Mouse (Mus musculus) midbrain, embryonic 16.5 days (tissue): ENCODE measurements around the gene Eif4a1. TPM values are rescaled to one million over a fixed set of nuclear protein-coding genes. Genes with fewer than 3 reads are reported as not detected.
A peak's percentile ranks its signal among the peaks of the same experiment; 100 is the strongest.

Source experiments
- ATAC-seq: fragments of 200-750 bp; cut with Nextera tagmentation; 2 replicates; pipeline ENCODE4 v1.8.0; 2017; ENCODE audit warnings: moderate TSS enrichment
- H3K27ac ChIP-seq: fragments of 300-500 bp; sonication (generic); 2 replicates; pipeline ENCODE4 v1.5.1; 2014; ENCODE audit warnings: mild to moderate bottlenecking, low read length, mixed read lengths
- H3K27me3 ChIP-seq: fragments of 300-500 bp; sonication (generic); 2 replicates; pipeline ENCODE4 v1.6.1; 2014; ENCODE audit warnings: low read depth, low read length, mixed read lengths; ENCODE audit not compliant: control insufficient read depth, insufficient read depth
- H3K36me3 ChIP-seq: fragments of 300-500 bp; sonication (generic); 2 replicates; pipeline ENCODE4 v1.6.1; 2014; ENCODE audit warnings: mild to moderate bottlenecking, low read length, moderate library complexity, mixed read lengths; ENCODE audit not compliant: control insufficient read depth, insufficient read depth
- H3K4me1 ChIP-seq: fragments of 300-500 bp; sonication (generic); 2 replicates; pipeline ENCODE4 v1.6.1; 2014; ENCODE audit warnings: mild to moderate bottlenecking, low read length, mixed read lengths; ENCODE audit not compliant: control insufficient read depth, insufficient read depth
- H3K4me2 ChIP-seq: fragments of 300-500 bp; sonication (generic); 2 replicates; pipeline ENCODE4 v1.6.1; 2014; ENCODE audit warnings: mild to moderate bottlenecking, low read length, mixed read lengths
- H3K4me3 ChIP-seq: fragments of 300-500 bp; sonication (generic); 2 replicates; pipeline ENCODE4 v1.5.1; 2014; ENCODE audit warnings: low read depth, mild to moderate bottlenecking, low read length, moderate library complexity, mixed read lengths
- H3K9ac ChIP-seq: fragments of 300-500 bp; sonication (generic); 2 replicates; pipeline ENCODE4 v1.6.1; 2014; ENCODE audit warnings: low read depth, low read length, mixed read lengths
- H3K9me3 ChIP-seq: fragments of 300-500 bp; sonication (generic); replicated peaks from 2 replicates; pipeline ENCODE4 v1.6.1; 2014; ENCODE audit warnings: mild to moderate bottlenecking, low read length, mixed read lengths; ENCODE audit not compliant: control insufficient read depth, poor library complexity, severe bottlenecking
- WGBS: fragments of 180-500 bp; shearing (Covaris S2); extraction: QIAGEN DNeasy Blood & Tissue Kit; methylation state at CpG from one replicate; pipeline ENCODE4 v1.1.7; 2014; 5-methylcytosine and 5-hydroxymethylcytosine counted together
- polyA plus RNA-seq: library from polyadenylated mRNA; unstranded; fragments of >200 nt; fragmentation: Nextera tagmentation; extraction: Ambion mirVana; gene quantifications from 2 replicates; pipeline ENCODE4 v1.2.1, GENCODE M21; 2015

Eif4a1 gene
- polyA plus RNA-seq, 1 experiment from 2014 or later = 496 TPM

- peak overlapping the region; percentile 98 for H3K27ac ChIP-seq
- peak overlapping the region; percentile 95 for H3K4me2 ChIP-seq
- peak; percentile 78 for ATAC-seq
- peaks cover 25% of the 10 kb centered on the region for H3K4me1 ChIP-seq
- no peaks in the 10 kb centered on the region for H3K27me3 ChIP-seq
- peak overlapping the region; percentile 99 for H3K9ac ChIP-seq
- peaks cover 35% of the 10 kb centered on the region for H3K36me3 ChIP-seq
- no peaks in the 10 kb centered on the region for H3K9me3 ChIP-seq
- WGBS = under 1% methylated on average over 50 of the region's 61 CpGs
- peak overlapping the region; percentile 97 for H3K4me3 ChIP-seq
Measured at GRCm38 (mm10) chr11:69670786-69671725, 1.2 kb downstream of the Eif4a1 start.

GRCm38 (mm10) chr11:69666665-69667005 is 5.6 kb downstream of the Eif4a1 start:
- no peak for ATAC-seq

GRCm38 (mm10) chr11:69665961-69666664 is 6.1 kb downstream of the Eif4a1 start, which contains the start of gene Cd68:
Gene Cd68 (minus strand): TSS chr11:69666153.
- no peaks in the 10 kb centered on the region for H3K9me3 ChIP-seq
- no peak within 1 kb of the TSS for H3K4me3 ChIP-seq
- H3K36me3 ChIP-seq = peaks cover 28% of the 10 kb centered on the region
- 34% methylated on average over 7 of the region's 7 CpGs for WGBS
- no peak within 1 kb of the TSS for H3K27ac ChIP-seq
- H3K27me3 ChIP-seq = no peaks in the 10 kb centered on the region
- H3K4me2 ChIP-seq = no peak within 1 kb of the TSS
- ATAC-seq = no peak
- peaks cover 30% of the 10 kb centered on the region for H3K4me1 ChIP-seq
- H3K9ac ChIP-seq = no peak within 1 kb of the TSS

More at GRCm38 (mm10) chr11:69666665-69667005, 5.6 kb downstream of the Eif4a1 start:
- WGBS = 82% methylated on average over 3 of the region's 3 CpGs
- Histone ChIP-seq H3K9ac (no peak overlapping the region), H3K36me3 (peaks cover 28% of the 10 kb centered on the region), H3K9me3 (no peaks in the 10 kb centered on the region), H3K27ac (no peak overlapping the region), H3K4me2 (no peak overlapping the region), H3K27me3 (no peaks in the 10 kb centered on the region), H3K4me3 (no peak overlapping the region), H3K4me1 (peaks cover 25% of the 10 kb centered on the region)

- WGBS = 78% methylated on average over 9 of the region's 9 CpGs
- Histone ChIP-seq H3K36me3 (peaks cover 28% of the 10 kb centered on the region), H3K9ac (no peak overlapping the region), H3K4me3 (no peak overlapping the region), H3K27ac (no peak overlapping the region), H3K27me3 (no peaks in the 10 kb centered on the region), H3K4me1 (peaks cover 28% of the 10 kb centered on the region), H3K4me2 (no peak overlapping the region), H3K9me3 (no peaks in the 10 kb centered on the region)
- ATAC-seq = no peak
Measured at GRCm38 (mm10) chr11:69665457-69665960, 6.7 kb downstream of the Eif4a1 start.

GRCm38 (mm10) chr11:69664841-69665240 is 7.4 kb downstream of the Eif4a1 start:
- H3K36me3 ChIP-seq = peaks cover 28% of the 10 kb centered on the region
- H3K27ac ChIP-seq = no peak overlapping the region
- H3K9me3 ChIP-seq = no peaks in the 10 kb centered on the region
- no peak for ATAC-seq
- no peak overlapping the region for H3K4me3 ChIP-seq
- peaks cover 24% of the 10 kb centered on the region for H3K4me1 ChIP-seq
- no peak overlapping the region for H3K9ac ChIP-seq
- WGBS = 94% methylated on average over 7 of the region's 7 CpGs
- H3K27me3 ChIP-seq = no peaks in the 10 kb centered on the region
- H3K4me2 ChIP-seq = no peak overlapping the region

GRCm38 (mm10) chr11:69663795-69664194 is 8.4 kb downstream of the Eif4a1 start:
- Histone ChIP-seq H3K4me1 (peaks cover 15% of the 10 kb centered on the region), H3K9me3 (no peaks in the 10 kb centered on the region), H3K9ac (no peak overlapping the region), H3K4me2 (no peak overlapping the region), H3K4me3 (no peak overlapping the region), H3K27ac (peak overlapping the region; percentile 93), H3K27me3 (no peaks in the 10 kb centered on the region), H3K36me3 (peaks cover 22% of the 10 kb centered on the region)
- no peak for ATAC-seq
- 93% methylated on average over 6 of the region's 6 CpGs for WGBS

GRCm38 (mm10) chr11:69662967-69663671 is 9.1 kb downstream of the Eif4a1 start:
- peaks cover 17% of the 10 kb centered on the region for H3K36me3 ChIP-seq
- no peaks in the 10 kb centered on the region for H3K9me3 ChIP-seq
- H3K27ac ChIP-seq = peak overlapping the region; percentile 93
- peaks cover 15% of the 10 kb centered on the region for H3K4me1 ChIP-seq
- no peaks in the 10 kb centered on the region for H3K27me3 ChIP-seq
- WGBS = 64% methylated on average over 13 of the region's 13 CpGs
- H3K4me2 ChIP-seq = peak overlapping the region; percentile 57
- peak; percentile 23 for ATAC-seq
- H3K4me3 ChIP-seq = peak overlapping the region; percentile 62
- peak overlapping the region; percentile 58 for H3K9ac ChIP-seq

GRCm38 (mm10) chr11:69662213-69662966 is 9.8 kb downstream of the Eif4a1 start, which contains the start of gene Mpdu1:
Gene Mpdu1 (minus strand): TSS chr11:69662642.
- peaks cover 15% of the 10 kb centered on the region for H3K4me1 ChIP-seq

More at GRCm38 (mm10) chr11:69662213-69662966, 9.8 kb downstream of the Eif4a1 start, which contains the start of gene Mpdu1:
- under 1% methylated on average over 48 of the region's 48 CpGs for WGBS
- no peaks in the 10 kb centered on the region for H3K9me3 ChIP-seq
- peak; percentile 96 for ATAC-seq
- H3K9ac ChIP-seq = peak within 1 kb of the TSS; percentile 70
- H3K27me3 ChIP-seq = no peaks in the 10 kb centered on the region
- peak within 1 kb of the TSS; percentile 93 for H3K27ac ChIP-seq
- peak within 1 kb of the TSS; percentile 62 for H3K4me3 ChIP-seq
- peak within 1 kb of the TSS; percentile 57 for H3K4me2 ChIP-seq
- peaks cover 17% of the 10 kb centered on the region for H3K36me3 ChIP-seq
